Mouse (Mus musculus) fibroblast of lung, adult 2 months (primary cell): ENCODE data around the gene Sppl3.
"Not testable (repeated sequence)": the region's sequence is repeated elsewhere in the genome, so short reads cannot be mapped to it uniquely, and the experiment has no call there.

Source experiments
- DNase-seq: peaks from one replicate; pipeline ENCODE4 v3.0.0-alpha.2; 2011; ENCODE audit warnings: low read depth

The Sppl3 gene

DNA sequence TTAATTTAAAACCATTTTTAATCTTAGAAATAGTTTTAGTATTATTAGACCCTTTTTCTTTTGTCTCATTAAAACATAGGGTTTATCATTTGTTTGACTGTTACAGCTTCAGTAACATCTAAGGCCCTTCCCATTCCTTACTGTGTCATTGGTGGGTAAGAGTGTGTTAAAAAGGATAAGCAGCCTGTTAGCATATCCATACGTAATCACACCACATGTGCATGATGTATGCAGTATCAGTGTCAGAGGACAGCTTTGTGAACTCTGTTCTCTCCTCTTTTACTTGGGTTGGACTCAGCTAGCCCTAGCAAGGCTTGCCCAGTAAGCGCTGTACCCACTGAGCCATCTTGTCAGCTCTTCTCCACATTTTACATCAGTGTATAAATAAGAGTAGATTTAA, 26.2 kb downstream of the Sppl3 start:
- DNase-seq: no peak

DNA sequence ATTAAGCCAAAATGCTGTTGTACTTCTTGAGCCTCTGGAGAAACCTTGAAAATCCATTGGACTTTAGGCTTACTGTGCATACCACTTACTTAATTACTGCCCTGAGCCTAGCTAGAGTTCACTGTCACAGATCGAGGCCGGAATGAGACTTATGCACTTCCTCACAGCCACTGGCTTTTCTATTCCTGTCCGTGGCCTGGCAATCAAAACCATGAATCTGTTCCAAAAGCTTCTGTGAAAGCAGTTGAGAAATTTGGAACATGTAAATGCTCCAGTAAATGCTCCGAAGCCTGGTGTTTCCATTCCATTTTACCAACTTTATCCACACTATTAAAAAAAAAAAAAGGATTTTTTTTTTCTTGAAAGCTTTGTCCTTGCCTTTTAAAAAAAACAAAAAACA, 29.8 kb downstream of the Sppl3 start:
- peak; percentile 54 for DNase-seq

- DNase-seq: no peak
These were observed 32.7 kb downstream of the Sppl3 start for GRCm38 (mm10) chr5:115043626-115044025.

DNA sequence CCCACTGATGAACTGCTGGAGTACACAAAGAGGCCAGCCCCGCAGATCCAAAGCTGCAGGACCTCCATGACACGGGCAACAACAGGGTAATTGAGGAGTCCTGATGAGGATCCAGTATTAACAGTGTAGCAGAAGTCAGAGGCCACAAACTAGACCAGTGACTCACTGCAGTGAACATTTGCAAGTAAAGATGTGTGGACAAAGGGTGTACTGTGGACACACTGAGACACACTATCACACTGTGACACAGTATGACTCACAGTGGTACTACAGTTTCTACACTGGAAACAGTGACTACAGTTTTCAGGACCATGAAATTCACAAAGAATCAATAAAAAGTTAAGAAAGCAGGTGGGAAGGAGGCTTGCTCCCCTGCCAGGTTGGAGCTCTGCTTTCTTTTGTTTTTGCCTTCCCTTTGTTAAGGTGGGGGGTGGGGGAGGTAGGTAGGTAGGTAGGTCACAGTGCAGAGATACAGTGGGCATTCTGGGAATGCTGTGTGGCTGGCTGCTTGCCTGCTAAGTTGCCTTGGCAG, 34.3 kb downstream of the Sppl3 start:
- DNase-seq: no peak

GRCm38 (mm10) chr5:115049692-115050091, 38.8 kb downstream of the Sppl3 start:
- DNase-seq: no peak

DNA sequence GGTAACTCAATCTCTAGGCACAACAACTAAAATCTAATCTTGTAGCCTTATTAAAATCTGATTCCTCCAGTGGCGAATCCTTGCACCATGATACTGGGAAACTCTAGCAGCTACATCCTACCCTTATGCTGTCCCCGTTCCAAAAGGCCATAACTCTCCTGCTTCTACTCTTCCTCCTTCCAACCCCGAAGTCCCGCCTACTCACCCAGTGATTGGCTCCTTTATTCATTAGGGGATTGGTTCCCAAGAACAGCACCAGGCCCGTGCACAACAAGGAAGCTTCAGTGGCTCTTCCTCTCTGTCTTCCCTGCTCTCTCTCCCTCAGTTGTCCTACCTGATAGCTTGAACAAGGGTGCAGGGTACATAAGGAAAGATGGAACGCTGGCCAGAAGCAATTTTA, 39.8 kb downstream of the Sppl3 start:
- no peak for DNase-seq

GRCm38 (mm10) chr5:115052546-115052945, 41.6 kb downstream of the Sppl3 start:
- DNase-seq: no peak

- DNase-seq: no peak
These were observed 43.0 kb downstream of the Sppl3 start for GRCm38 (mm10) chr5:115053791-115054396.

DNA sequence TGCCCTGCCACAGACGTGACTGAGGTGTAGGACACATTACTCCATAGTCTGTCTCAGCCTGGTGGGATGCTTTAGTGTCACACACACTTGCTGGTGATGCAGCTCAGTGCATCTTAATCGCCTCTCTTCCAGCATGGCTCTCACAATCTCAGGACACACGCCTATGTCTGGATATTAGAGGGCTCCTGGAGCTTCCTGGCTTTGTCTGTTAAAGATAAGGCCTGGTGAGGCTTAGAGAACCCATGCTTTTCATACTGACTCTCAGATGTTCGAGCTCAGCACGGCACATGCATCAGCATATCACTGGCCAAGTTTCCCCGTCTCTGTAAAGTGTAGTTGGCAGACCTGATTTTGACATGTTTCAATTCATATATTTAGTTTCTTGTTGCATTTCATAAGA, 44.5 kb downstream of the Sppl3 start:
- DNase-seq: no peak

- no peak for DNase-seq
These were observed 46.2 kb downstream of the Sppl3 start for GRCm38 (mm10) chr5:115057153-115057552.

- no peak for DNase-seq
These were observed 47.8 kb downstream of the Sppl3 start for GRCm38 (mm10) chr5:115058584-115059297.

DNA sequence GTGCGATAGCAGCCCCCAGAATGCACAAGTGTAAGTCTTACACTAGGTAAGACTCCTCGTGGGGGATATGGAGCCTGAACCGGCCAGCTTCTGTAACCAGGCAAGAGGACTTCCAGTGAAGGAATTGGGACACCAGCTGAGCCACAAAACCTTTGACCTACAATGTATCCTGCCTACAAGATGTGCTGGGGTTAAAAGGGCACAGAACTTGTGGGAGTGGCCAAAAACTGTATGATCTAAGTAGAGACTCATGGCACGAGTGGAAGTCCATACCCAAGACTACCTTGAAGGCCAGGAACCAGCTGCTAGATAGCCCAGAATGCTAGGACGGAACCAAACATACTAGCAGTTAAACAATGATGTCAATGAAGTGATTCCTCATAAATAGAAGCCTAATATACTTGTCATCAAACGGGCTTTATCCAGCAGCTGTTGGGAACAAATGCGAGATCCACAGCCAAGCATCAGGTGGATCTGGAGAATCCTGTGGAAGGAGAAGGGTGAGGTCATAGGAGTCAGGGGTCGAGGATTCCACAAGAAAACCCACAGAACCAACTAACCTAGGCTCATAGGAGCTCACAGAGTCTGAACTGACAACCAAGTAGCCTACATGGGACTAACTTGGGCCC, 49.2 kb downstream of the Sppl3 start:
- no peak for DNase-seq

DNA sequence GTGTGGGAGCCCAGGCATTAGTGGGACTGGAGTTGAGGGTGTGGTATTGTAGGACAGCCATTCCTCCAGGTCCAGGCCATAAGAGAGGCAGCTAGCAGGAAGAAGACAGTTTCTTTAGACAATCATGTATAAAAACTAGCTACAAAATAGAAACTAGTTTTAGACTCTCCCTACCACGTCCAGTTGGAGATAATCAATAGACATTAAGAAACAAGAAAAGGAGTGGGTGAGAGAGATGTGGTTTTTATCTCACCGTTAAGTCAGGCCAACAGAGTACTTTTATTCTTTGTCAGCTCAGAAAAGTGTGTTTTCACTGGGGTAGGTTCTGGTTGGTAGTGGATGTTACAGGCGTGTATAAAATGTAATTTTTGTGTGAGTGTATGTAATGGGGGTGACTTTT, 50.0 kb downstream of the Sppl3 start:
- DNase-seq: no peak

GRCm38 (mm10) chr5:115062566-115062965, 51.6 kb downstream of the Sppl3 start:
- no peak for DNase-seq

- DNase-seq: no peak
These were observed 52.5 kb downstream of the Sppl3 start for GRCm38 (mm10) chr5:115063391-115063790.

DNA sequence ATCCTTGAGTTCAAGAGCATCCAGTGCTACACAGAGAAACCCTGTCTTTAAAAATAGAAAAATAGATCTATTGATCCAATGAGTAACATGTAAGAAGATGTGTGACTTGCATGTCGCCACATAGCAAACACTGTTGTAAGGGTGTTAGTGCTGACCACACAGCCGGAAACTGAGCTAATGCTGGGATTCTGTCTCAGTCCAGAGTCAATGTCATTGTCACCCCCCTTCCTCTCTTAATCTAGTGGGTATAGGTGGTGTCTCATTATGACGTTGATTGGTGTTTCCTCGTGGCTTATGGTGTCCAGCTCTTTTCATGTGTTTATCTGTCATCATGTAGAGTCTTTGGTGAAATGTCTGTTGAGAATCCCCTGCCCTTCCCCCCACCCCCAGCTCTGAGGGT, 55.3 kb downstream of the Sppl3 start:
- no peak for DNase-seq

DNA sequence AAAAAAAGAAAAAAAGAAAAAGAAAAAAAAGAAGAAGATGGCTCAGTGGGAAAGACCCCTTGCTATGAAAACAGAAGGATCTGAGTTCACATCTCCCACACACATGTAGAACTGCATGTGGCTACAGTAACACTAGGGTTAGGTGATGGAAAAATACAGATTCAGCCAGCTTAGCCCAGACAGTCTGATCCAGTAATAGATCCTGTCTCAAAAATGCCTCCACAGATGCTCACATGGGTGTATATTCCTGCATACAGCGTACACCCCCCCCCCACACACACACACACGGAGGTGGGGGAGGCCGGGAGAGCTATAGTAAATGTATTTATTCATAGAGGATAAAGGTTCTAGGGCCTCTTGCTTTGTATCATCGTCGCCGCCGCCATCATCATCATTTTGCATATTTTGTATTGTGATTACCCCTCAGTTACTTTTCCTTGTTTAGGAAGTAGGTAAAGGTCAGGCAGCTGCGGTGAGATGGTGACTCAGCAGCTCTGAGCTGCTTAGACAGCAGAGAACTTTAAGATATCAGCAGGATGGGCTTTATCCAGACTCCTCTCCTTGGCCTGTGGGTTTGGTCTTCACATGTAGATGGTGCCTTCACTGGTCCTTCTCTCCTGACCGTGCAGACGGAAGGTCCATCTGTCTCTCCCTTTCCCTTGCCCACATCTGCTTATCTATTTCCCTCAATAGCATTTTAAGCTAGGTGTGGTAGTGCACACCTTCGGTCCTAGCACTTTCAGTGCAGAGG, 57.9 kb downstream of the Sppl3 start:
- no peak for DNase-seq

DNA sequence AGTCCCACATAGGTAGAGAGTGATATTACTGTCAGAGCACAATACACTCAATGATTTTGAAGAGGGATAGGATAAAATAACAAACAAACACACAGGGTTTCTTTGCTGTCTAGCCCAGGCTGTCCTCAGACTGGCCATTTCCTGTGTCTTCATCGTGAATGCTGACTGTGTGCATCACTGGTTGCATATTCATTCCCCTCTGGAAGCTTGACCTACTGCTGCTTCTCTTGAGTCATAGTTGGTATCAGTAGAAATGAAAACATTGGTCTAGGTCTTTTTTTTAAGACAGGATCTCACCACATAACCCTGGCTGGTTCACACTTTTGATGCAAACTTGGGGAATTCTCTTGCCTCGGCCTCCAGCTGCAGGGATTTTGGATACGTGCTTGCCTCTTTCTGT, 58.7 kb downstream of the Sppl3 start:
- DNase-seq: no peak

- DNase-seq: no peak
These were observed 59.5 kb downstream of the Sppl3 start for GRCm38 (mm10) chr5:115070457-115070856.

DNA sequence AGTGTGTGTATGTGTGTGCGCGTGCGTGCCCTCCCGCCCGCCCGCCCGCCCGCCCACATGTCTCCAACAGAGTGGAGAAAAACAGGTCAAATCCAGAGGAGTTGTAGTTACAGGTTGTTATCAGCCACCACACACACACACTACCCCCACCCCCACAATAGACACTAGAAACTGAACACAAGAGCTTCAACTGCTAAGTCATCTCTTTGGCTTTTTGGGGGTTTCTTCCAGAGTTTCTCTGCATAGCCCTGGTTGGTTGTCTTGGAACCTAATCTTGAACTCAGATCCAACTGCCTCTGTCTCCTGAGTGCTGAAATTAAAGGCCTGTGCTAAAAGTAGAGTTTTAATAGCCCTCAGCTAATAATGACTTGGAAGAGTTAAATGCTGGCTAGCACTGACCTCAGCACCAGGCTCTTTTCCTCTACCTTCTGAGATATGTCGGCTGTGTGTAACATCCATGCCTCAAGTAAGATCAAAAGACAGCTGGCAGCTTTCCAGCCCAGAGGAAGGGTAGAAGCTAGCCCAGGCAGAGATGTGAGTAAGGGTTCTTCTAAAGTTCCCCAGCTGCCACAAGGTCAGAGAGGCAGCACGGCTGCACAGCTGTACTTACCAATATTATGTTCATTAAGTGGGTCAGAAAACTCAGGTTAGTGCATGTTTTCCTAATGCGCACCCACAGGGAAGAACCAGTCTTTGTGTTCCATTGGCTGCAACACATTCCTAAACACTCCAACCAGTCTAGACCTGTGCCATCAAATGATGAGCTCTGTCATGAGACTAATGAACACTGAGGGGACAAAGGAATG, 60.4 kb downstream of the Sppl3 start:
- no peak for DNase-seq

GRCm38 (mm10) chr5:115072143-115072542, 61.2 kb downstream of the Sppl3 start:
- peak; percentile 45 for DNase-seq

DNA sequence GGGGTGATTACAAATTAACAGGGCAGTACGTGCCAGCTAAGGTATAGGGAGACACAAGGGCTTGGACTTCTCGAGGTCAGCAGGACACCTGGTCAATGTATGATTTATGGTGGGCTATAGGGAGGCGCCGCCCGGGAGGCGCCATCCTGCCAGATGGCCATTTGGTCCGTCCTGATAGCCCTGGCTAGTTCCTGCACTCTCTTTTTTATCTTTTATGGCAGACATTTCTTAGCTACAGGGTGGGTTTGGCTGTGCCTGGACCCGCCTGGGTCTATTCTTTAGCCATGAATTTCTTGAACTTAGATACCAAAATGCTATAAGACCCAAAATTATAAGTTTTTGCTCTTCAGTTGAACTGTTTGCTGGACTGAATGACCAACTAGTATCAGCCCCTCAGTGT, 62.4 kb downstream of the Sppl3 start:
- DNase-seq: not testable (repeated sequence)
